Mouse (Mus musculus) spleen, adult 2 months (tissue): Measurements from ENCODE around the gene Chst15.

Source experiments
- CTCF ChIP-seq: fragments of 200-500 bp; IDR thresholded peaks from 2 replicates; pipeline ENCODE4 v1.5.1; 2011; ENCODE audit warnings: mild to moderate bottlenecking, inconsistent platforms; ENCODE audit not compliant: insufficient read depth, insufficient read length, insufficient replicate concordance; ENCODE audit errors: extremely low read depth
- POLR2A ChIP-seq: fragments of 200-500 bp; IDR thresholded peaks from 2 replicates; pipeline ENCODE4 v1.6.1; 2011; ENCODE audit warnings: low read depth, low read length, inconsistent platforms

GRCm38 (mm10) chr7:132339041-132339839, 22.2 kb upstream of the Chst15 start:
- TF ChIP-seq CTCF (no peak), POLR2A (no peak)
